Mouse (Mus musculus) bone marrow macrophage, adult 2 months (primary cell): Measurements from ENCODE around the gene Hoxd13.

Source experiments
- CTCF ChIP-seq: IDR thresholded peaks from 2 replicates; pipeline ENCODE4 v1.5.1; 2012; ENCODE audit warnings: low read depth, mild to moderate bottlenecking, low read length, moderate library complexity
- POLR2A ChIP-seq: IDR thresholded peaks from 2 replicates; pipeline ENCODE4 v1.6.1; 2012; ENCODE audit warnings: mild to moderate bottlenecking, low read depth, low read length, borderline replicate concordance

GRCm38 (mm10) chr2:74704393-74704998 lies 36.4 kb downstream of the Hoxd13 start, which contains the start of gene Hoxd8:
- TF ChIP-seq CTCF (no peak), POLR2A (no peak)
